Mouse (Mus musculus) stomach, embryonic 14.5 days (tissue): ENCODE results near the gene Gm28048. TPM values are rescaled to one million over a fixed set of nuclear protein-coding genes. Genes with fewer than 3 reads are reported as not detected.

Source experiments
- ATAC-seq: fragments of 200-750 bp; cut with Nextera tagmentation; 2 replicates; pipeline ENCODE4 v1.8.0; 2017; ENCODE audit warnings: low read depth, moderate TSS enrichment; ENCODE audit not compliant: insufficient number of reproducible peaks, insufficient read depth, low FRiP score
- H3K27ac ChIP-seq: fragments of 300-500 bp; sonication (generic); 2 replicates; pipeline ENCODE4 v1.5.1; 2014; ENCODE audit warnings: mild to moderate bottlenecking, low read length, moderate library complexity, mixed read lengths
- H3K27me3 ChIP-seq: fragments of 300-500 bp; sonication (generic); 2 replicates; pipeline ENCODE4 v1.6.1; 2014; ENCODE audit warnings: low read length, control low read depth, mixed read lengths; ENCODE audit not compliant: control insufficient read depth, insufficient read depth
- H3K36me3 ChIP-seq: fragments of 300-500 bp; sonication (generic); 2 replicates; pipeline ENCODE4 v1.6.1; 2014; ENCODE audit warnings: mild to moderate bottlenecking, control low read depth, low read length, moderate library complexity, mixed read lengths; ENCODE audit not compliant: control insufficient read depth, insufficient read depth
- H3K4me1 ChIP-seq: fragments of 300-500 bp; sonication (generic); 2 replicates; pipeline ENCODE4 v1.6.1; 2014; ENCODE audit warnings: low read length, control low read depth, mixed read lengths; ENCODE audit not compliant: control insufficient read depth, insufficient read depth
- H3K4me2 ChIP-seq: fragments of 300-500 bp; sonication (generic); replicated peaks from 2 replicates; pipeline ENCODE4 v1.6.1; 2014; ENCODE audit warnings: low read depth, low read length, control low read depth
- H3K4me3 ChIP-seq: fragments of 300-500 bp; sonication (generic); 2 replicates; pipeline ENCODE4 v1.5.1; 2014; ENCODE audit warnings: low read depth, low read length, control low read depth
- H3K9ac ChIP-seq: fragments of 300-500 bp; sonication (generic); replicated peaks from 2 replicates; pipeline ENCODE4 v1.6.1; 2014; ENCODE audit warnings: low read depth, mild to moderate bottlenecking, control low read depth, low read length, moderate library complexity, mixed read lengths
- H3K9me3 ChIP-seq: fragments of 300-500 bp; sonication (generic); 2 replicates; pipeline ENCODE4 v1.6.1; 2016; ENCODE audit warnings: low read depth, low read length, control low read depth; ENCODE audit not compliant: control insufficient read depth
- WGBS: fragments of 180-500 bp; shearing (Covaris S2); extraction: QIAGEN DNeasy Blood & Tissue Kit; methylation state at CpG from one replicate; pipeline ENCODE4 v1.1.7; 2014; 5-methylcytosine and 5-hydroxymethylcytosine counted together
- polyA plus RNA-seq: library from polyadenylated mRNA; unstranded; fragments of >200 nt; fragmentation: Nextera tagmentation; extraction: Ambion mirVana; gene quantifications from 2 replicates; pipeline ENCODE4 v1.2.1, GENCODE M21; 2014

Gene Gm28048
- polyA plus RNA-seq, 1 experiment from 2014 or later = 9.2 TPM

DNA sequence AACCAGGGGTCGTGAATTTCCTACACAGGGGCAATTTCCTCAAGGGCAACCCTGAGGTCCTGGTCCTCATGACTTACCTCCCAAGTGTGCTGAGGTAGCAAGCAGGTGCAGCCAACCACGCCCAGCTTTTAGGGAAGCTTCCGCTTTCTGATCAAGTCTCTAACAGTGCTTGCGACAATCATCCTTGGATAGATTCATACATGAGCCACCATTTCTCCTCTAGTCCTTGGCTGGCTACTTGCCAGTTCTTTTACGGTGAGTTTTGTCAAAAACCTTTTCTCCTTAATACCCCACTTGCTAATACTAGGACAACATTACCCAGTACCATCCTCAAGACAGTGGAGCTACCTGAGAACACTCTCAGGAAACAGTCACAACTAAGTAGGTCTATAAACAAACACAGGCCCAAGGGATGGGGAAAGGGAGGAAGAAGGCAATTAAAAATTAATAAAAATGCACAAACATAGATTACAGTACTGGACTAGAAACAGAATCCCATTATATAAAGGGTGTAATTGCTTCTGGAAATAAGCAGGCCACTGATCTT lies 133.2 kb downstream of the Gm28048 start:
- Histone ChIP-seq H3K4me1 (peaks cover 13% of the 10 kb centered on the region; the same call in 1 of the 2 replicates), H3K36me3 (no peaks in the 10 kb centered on the region)
- no peak for ATAC-seq

GRCm38 (mm10) chr11:22847732-22848648 lies 133.9 kb downstream of the Gm28048 start:
- ATAC-seq = no peak
- H3K27ac ChIP-seq = no peak overlapping the region
- no peak overlapping the region for H3K9ac ChIP-seq
- H3K4me2 ChIP-seq = no peak overlapping the region
- no peaks in the 10 kb centered on the region for H3K9me3 ChIP-seq
- no peaks in the 10 kb centered on the region for H3K36me3 ChIP-seq
- H3K4me1 ChIP-seq = peaks cover 13% of the 10 kb centered on the region; the same call in 1 of the 2 replicates
- 49% methylated on average over 8 of the region's 8 CpGs for WGBS
- no peaks in the 10 kb centered on the region for H3K27me3 ChIP-seq
- no peak overlapping the region for H3K4me3 ChIP-seq

More for the DNA sequence above, 133.2 kb downstream of the Gm28048 start:
- Histone ChIP-seq H3K4me2 (no peak overlapping the region), H3K27me3 (no peaks in the 10 kb centered on the region), H3K9ac (no peak overlapping the region), H3K9me3 (no peaks in the 10 kb centered on the region), H3K4me3 (no peak overlapping the region), H3K27ac (no peak overlapping the region)
- 77% methylated on average over 5 of the region's 5 CpGs for WGBS

DNA sequence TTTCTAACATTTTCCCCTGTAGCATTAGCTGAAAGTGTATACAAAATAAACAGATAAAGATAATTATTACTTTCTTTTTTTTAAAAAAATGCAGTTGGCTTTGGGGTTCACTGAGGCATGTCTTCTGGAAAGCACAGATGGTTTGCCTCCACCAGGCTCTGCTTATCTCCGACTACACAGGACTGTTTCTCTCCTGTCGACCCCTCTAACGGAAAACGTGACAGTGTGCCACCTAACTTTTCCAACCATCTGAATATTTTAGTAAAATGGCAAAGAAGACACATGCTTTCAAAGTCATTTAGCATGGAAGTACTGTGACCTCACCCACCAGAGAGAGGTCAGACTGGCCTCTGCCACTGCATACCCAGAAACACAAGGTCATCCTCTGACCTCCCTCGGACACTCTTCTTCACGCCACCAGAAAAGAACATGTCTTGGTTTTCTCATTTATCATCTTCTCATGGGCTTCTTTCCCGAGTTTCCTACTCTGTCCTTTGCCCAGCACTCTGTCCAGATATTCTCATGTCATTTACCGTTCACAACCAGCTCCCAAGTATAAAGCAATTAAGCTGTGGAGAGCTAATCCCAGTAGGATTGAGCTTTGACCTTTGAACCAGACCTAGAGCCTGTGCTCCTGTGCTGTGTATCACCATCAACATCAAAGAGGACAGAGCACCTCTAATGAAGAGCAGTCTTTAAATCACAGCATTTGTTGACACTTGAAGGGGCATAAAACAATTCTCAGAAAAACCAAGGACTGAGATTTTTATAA lies 134.7 kb downstream of the Gm28048 start:
- Histone ChIP-seq H3K27ac (no peak overlapping the region), H3K9me3 (no peaks in the 10 kb centered on the region), H3K36me3 (no peaks in the 10 kb centered on the region), H3K4me2 (no peak overlapping the region), H3K27me3 (no peaks in the 10 kb centered on the region), H3K9ac (no peak overlapping the region), H3K4me3 (no peak overlapping the region), H3K4me1 (peaks cover 13% of the 10 kb centered on the region; the same call in 1 of the 2 replicates)
- ATAC-seq = no peak
- WGBS = 55% methylated on average over 8 of the region's 8 CpGs

- 55% methylated on average over 6 of the region's 6 CpGs for WGBS
- no peak overlapping the region for H3K27ac ChIP-seq
- no peaks in the 10 kb centered on the region for H3K9me3 ChIP-seq
- H3K4me1 ChIP-seq = peaks cover 13% of the 10 kb centered on the region; the same call in 1 of the 2 replicates
- no peak overlapping the region for H3K4me2 ChIP-seq
- no peak overlapping the region for H3K9ac ChIP-seq
- H3K36me3 ChIP-seq = no peaks in the 10 kb centered on the region
- ATAC-seq = no peak
- no peak overlapping the region for H3K4me3 ChIP-seq
- no peaks in the 10 kb centered on the region for H3K27me3 ChIP-seq
Observed at GRCm38 (mm10) chr11:22846093-22846835, 135.6 kb downstream of the Gm28048 start.

DNA sequence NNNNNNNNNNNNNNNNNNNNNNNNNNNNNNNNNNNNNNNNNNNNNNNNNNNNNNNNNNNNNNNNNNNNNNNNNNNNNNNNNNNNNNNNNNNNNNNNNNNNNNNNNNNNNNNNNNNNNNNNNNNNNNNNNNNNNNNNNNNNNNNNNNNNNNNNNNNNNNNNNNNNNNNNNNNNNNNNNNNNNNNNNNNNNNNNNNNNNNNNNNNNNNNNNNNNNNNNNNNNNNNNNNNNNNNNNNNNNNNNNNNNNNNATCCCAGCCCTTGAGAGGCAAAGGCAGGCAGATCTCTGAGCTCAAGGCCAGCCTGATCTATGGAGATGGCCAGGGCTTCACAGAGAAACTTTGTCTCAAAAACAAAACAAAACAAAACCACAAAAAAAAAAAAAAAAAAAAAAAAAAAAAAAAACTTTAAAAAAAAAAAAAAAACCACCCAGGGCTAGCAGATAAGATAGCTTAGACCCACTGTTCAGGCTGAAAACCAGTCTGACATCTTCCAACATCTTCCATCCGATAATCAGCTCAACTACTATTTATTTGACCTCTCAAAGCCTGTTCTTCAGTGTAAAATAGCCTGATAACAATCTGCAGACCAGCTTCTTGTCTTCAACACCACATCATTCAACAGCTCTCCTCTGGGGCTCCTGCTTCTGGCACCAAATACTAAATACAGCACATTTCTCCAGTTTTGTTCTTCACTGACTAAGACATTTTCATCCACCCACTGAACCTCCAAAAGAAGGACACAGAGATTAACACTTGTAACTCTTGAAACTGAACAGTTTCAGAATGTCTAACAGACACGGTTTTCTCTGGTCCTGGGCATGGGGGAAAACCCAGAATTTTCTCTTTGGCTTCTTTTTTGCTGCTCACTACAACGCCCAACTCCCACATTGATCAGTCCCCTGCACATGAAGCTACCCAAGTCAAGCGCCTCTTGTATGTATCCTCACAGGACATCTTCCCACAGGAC lies 136.9 kb downstream of the Gm28048 start:
- Histone ChIP-seq H3K9ac (no peak overlapping the region), H3K4me3 (no peak overlapping the region), H3K27me3 (no peaks in the 10 kb centered on the region), H3K4me1 (peaks cover 8% of the 10 kb centered on the region; the same call in 1 of the 2 replicates), H3K36me3 (no peaks in the 10 kb centered on the region), H3K9me3 (no peaks in the 10 kb centered on the region), H3K27ac (no peak overlapping the region), H3K4me2 (no peak overlapping the region)
- ATAC-seq = no peak
- WGBS = 66% methylated on average over 4 of the region's 4 CpGs

DNA sequence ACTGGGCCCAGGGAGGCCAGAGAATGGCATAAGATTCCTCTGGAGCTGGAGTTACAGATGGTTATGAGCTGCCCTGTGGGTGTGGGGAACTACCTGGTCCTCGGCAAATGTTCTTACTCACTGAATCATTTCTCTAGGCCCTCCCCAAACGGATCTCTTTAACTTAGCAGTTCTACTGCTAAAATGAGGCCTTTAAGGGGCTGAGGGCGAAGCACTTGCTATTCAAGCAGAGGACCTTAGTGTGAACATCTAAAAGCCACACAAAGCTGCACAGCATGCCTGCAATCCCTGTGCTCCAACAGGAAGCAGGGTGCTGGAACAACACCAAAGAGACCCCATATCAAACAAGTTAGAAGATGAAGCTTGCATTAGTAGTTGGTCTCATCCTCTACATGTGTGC lies 142.4 kb downstream of the Gm28048 start:
- no peaks in the 10 kb centered on the region for H3K9me3 ChIP-seq
- H3K9ac ChIP-seq = no peak overlapping the region
- WGBS = 63% methylated on average over 3 of the region's 3 CpGs

GRCm38 (mm10) chr11:22838361-22838760 lies 143.5 kb downstream of the Gm28048 start:
- whole genome bisulfite sequencing = 71% methylated on average over 1 of the region's 1 CpGs
- Histone ChIP-seq H3K36me3 (no peaks in the 10 kb centered on the region), H3K9ac (no peak overlapping the region), H3K27ac (no peak overlapping the region), H3K4me3 (no peak overlapping the region), H3K4me2 (no peak overlapping the region), H3K27me3 (no peaks in the 10 kb centered on the region), H3K9me3 (no peaks in the 10 kb centered on the region), H3K4me1 (no peaks in the 10 kb centered on the region)
- no peak for ATAC-seq

More for the DNA sequence above, 142.4 kb downstream of the Gm28048 start:
- ATAC-seq = no peak
- Histone ChIP-seq H3K27ac (no peak overlapping the region), H3K27me3 (no peaks in the 10 kb centered on the region), H3K4me1 (no peaks in the 10 kb centered on the region), H3K4me3 (no peak overlapping the region), H3K4me2 (no peak overlapping the region), H3K36me3 (no peaks in the 10 kb centered on the region)
